Mouse (Mus musculus) heart, postnatal 0 days (tissue): ENCODE measurements around the gene Heatr5a.

Experiments
- CTCF ChIP-seq: IDR thresholded peaks from 2 replicates; pipeline ENCODE4 v1.5.1; 2016; ENCODE audit warnings: antibody characterized with exemption, control low read depth, low read depth
- EP300 ChIP-seq: IDR thresholded peaks from 2 replicates; pipeline ENCODE4 v1.6.1; 2016; ENCODE audit warnings: antibody characterized with exemption, low read depth

- TF ChIP-seq CTCF (no peak), EP300 (no peak)
Observed at GRCm38 (mm10) chr12:51851617-51852016, 119.5 kb downstream of the Heatr5a start.
